Mouse (Mus musculus): ENCODE measurements around the gene Olfr1278. TPM values are rescaled to one million over a fixed set of nuclear protein-coding genes. Genes with fewer than 3 reads are reported as not detected.

Olfr1278 gene
- polyA plus RNA-seq, 1 experiment from 2014 or later = not detected

Other genes with a start within 250 kb of the Olfr1278 start
- gene Gm13941, start 184.2 kb upstream of the Olfr1278 start, polyA plus RNA-seq (2014; fragmentation: Nextera tagmentation; extraction: Ambion mirVana) = not detected in 2 replicates
- gene Gm15130, start 137.2 kb upstream of the Olfr1278 start, polyA plus RNA-seq (2014; fragmentation: Nextera tagmentation; extraction: Ambion mirVana) = not detected in 2 replicates
- not detected in 2 replicates for gene 4930430A15Rik, start 60.5 kb upstream of the Olfr1278 start, polyA plus RNA-seq (2014; fragmentation: Nextera tagmentation; extraction: Ambion mirVana)
- not detected in 2 replicates for gene Olfr1275, start 54.9 kb upstream of the Olfr1278 start, polyA plus RNA-seq (2014; fragmentation: Nextera tagmentation; extraction: Ambion mirVana)
- not detected in 2 replicates for gene Olfr1276, start 35.6 kb upstream of the Olfr1278 start, polyA plus RNA-seq (2014; fragmentation: Nextera tagmentation; extraction: Ambion mirVana)
- gene Olfr1277, start 16.0 kb upstream of the Olfr1278 start, polyA plus RNA-seq (2014; fragmentation: Nextera tagmentation; extraction: Ambion mirVana) = not detected in 2 replicates
- not detected in 2 replicates for gene Olfr1279, start 10.5 kb downstream of the Olfr1278 start, polyA plus RNA-seq (2014; fragmentation: Nextera tagmentation; extraction: Ambion mirVana)
- gene Olfr1280, start 23.9 kb downstream of the Olfr1278 start, polyA plus RNA-seq (2014; fragmentation: Nextera tagmentation; extraction: Ambion mirVana) = not detected in 2 replicates
- gene Olfr1281, start 36.4 kb downstream of the Olfr1278 start, polyA plus RNA-seq (2014; fragmentation: Nextera tagmentation; extraction: Ambion mirVana) = not detected in 2 replicates
- not detected in 2 replicates for gene Olfr1282, start 45.9 kb downstream of the Olfr1278 start, polyA plus RNA-seq (2014; fragmentation: Nextera tagmentation; extraction: Ambion mirVana)
- gene Olfr1283, start 76.7 kb downstream of the Olfr1278 start, polyA plus RNA-seq (2014; fragmentation: Nextera tagmentation; extraction: Ambion mirVana) = not detected in 2 replicates
- not detected in 2 replicates for gene Olfr1284, start 85.4 kb downstream of the Olfr1278 start, polyA plus RNA-seq (2014; fragmentation: Nextera tagmentation; extraction: Ambion mirVana)
- not detected in 2 replicates for gene Olfr1286, start 133.0 kb downstream of the Olfr1278 start, polyA plus RNA-seq (2014; fragmentation: Nextera tagmentation; extraction: Ambion mirVana)
- not detected in 2 replicates for gene Olfr1287, start 159.0 kb downstream of the Olfr1278 start, polyA plus RNA-seq (2014; fragmentation: Nextera tagmentation; extraction: Ambion mirVana)
- not detected in 2 replicates for gene Olfr1288, start 184.0 kb downstream of the Olfr1278 start, polyA plus RNA-seq (2014; fragmentation: Nextera tagmentation; extraction: Ambion mirVana)
- not detected in 2 replicates for gene Olfr1289, start 190.7 kb downstream of the Olfr1278 start, polyA plus RNA-seq (2014; fragmentation: Nextera tagmentation; extraction: Ambion mirVana)
- gene Olfr1290, start 203.7 kb downstream of the Olfr1278 start, polyA plus RNA-seq (2014; fragmentation: Nextera tagmentation; extraction: Ambion mirVana) = not detected in 2 replicates
- gene Olfr1291-ps1, start 207.0 kb downstream of the Olfr1278 start, polyA plus RNA-seq (2014; fragmentation: Nextera tagmentation; extraction: Ambion mirVana) = not detected in 2 replicates
- not detected in 2 replicates for gene Olfr1293-ps, start 235.1 kb downstream of the Olfr1278 start, polyA plus RNA-seq (2014; fragmentation: Nextera tagmentation; extraction: Ambion mirVana)

Data from stomach, embryonic 14.5 days (tissue).